Mouse (Mus musculus) ovary, adult 18-20 months (tissue): Measurements from ENCODE around the gene Inpp5b.
A peak's percentile ranks its signal among the peaks of the same experiment; 100 is the strongest.

ENCODE experiments used
- DNase-seq: peaks from one replicate; pipeline ENCODE4 v3.0.0; 2022; ENCODE audit warnings: low spot score, mixed read lengths

The Inpp5b gene

GRCm38 (mm10) chr4:124811347-124811975 lies 69.8 kb downstream of the Inpp5b start:
- DNase-seq = no peak

- DNase-seq = no peak
Measured at GRCm38 (mm10) chr4:124815901-124816300, 74.3 kb downstream of the Inpp5b start.

GRCm38 (mm10) chr4:124817803-124818202 lies 76.2 kb downstream of the Inpp5b start:
- DNase-seq = peak; percentile 16

- DNase-seq = no peak
Measured at GRCm38 (mm10) chr4:124818832-124819231, 77.2 kb downstream of the Inpp5b start.

GRCm38 (mm10) chr4:124824967-124825366 lies 83.3 kb downstream of the Inpp5b start:
- no peak for DNase-seq

GRCm38 (mm10) chr4:124825371-124825965 lies 83.8 kb downstream of the Inpp5b start:
- DNase-seq = no peak

GRCm38 (mm10) chr4:124829671-124830070 lies 88.0 kb downstream of the Inpp5b start:
- no peak for DNase-seq

- DNase-seq = no peak
Measured at GRCm38 (mm10) chr4:124832796-124833195, 91.1 kb downstream of the Inpp5b start.

- DNase-seq = no peak
Measured at GRCm38 (mm10) chr4:124838035-124838700, 96.5 kb downstream of the Inpp5b start.

GRCm38 (mm10) chr4:124840998-124841397 lies 99.3 kb downstream of the Inpp5b start:
- DNase-seq = no peak

- no peak for DNase-seq
Measured at GRCm38 (mm10) chr4:124843493-124843892, 101.8 kb downstream of the Inpp5b start.

- peak; percentile 51 for DNase-seq
Measured at GRCm38 (mm10) chr4:124847573-124847972, 105.9 kb downstream of the Inpp5b start.

- DNase-seq = peak; percentile 70
Measured at GRCm38 (mm10) chr4:124849631-124850260, 108.1 kb downstream of the Inpp5b start.

- DNase-seq = peak; percentile 89
Measured at GRCm38 (mm10) chr4:124850261-124850913, 108.7 kb downstream of the Inpp5b start, which contains the start of gene Yrdc. Gene Yrdc, plus strand, starts transcription at chr4:124850679.
